Mouse (Mus musculus) MEL (cell line): ENCODE measurements around the gene Ssc4d. TPM values are rescaled to one million over a fixed set of nuclear protein-coding genes. Genes with fewer than 3 reads are reported as not detected.

Experiments used
- DNase-seq: peaks from one replicate; pipeline ENCODE4 v3.0.0; 2011; ENCODE audit warnings: low read depth, low spot score
- H3K27ac ChIP-seq: 2 replicates; pipeline ENCODE4 v1.5.1; 2012; ENCODE audit warnings: low read depth, mild to moderate bottlenecking, control low read depth, low read length, moderate library complexity; ENCODE audit not compliant: control insufficient read depth
- H3K27me3 ChIP-seq, 2 experiments: fragments of 150-350 bp in 1 of 2; sonication (generic) in 1 of 2; 2 replicates each; pipeline ENCODE4 v1.6.1; 2012; ENCODE audit warnings: low read length in 2 of 2, mild to moderate bottlenecking in 2 of 2, improper control_type of control experiment in 1 of 2, moderate library complexity in 1 of 2; ENCODE audit not compliant: insufficient read depth in 2 of 2, control insufficient read depth in 1 of 2
- H3K36me3 ChIP-seq, 2 experiments: 2 replicates each; pipeline ENCODE4 v1.6.1; 2012 to 2014; ENCODE audit warnings: low read length in 2 of 2, improper control_type of control experiment in 1 of 2, inconsistent platforms in 1 of 2, mild to moderate bottlenecking in 1 of 2; ENCODE audit not compliant: insufficient read depth in 2 of 2, control insufficient read depth in 1 of 2
- H3K4me1 ChIP-seq, 2 experiments: fragments of 150-350 bp in 1 of 2; sonication (generic) in 1 of 2; 2 replicates each; pipeline ENCODE4 v1.6.1; 2012; ENCODE audit warnings: low read length in 2 of 2, improper control_type of control experiment in 1 of 2, mild to moderate bottlenecking in 1 of 2; ENCODE audit not compliant: insufficient read depth in 2 of 2, control insufficient read depth in 1 of 2
- H3K4me3 ChIP-seq, 2 experiments: fragments of 150-350 bp in 1 of 2; sonication (generic) in 1 of 2; 2 replicates each; pipeline ENCODE4 v1.5.1; 2012; ENCODE audit warnings: low read depth in 2 of 2, low read length in 2 of 2, mild to moderate bottlenecking in 2 of 2, moderate library complexity in 2 of 2, control low read depth in 1 of 2, improper control_type of control experiment in 1 of 2; ENCODE audit not compliant: control insufficient read depth in 1 of 2, insufficient read depth in 1 of 2
- H3K79me2 ChIP-seq: 2 replicates; pipeline ENCODE4 v1.6.1; 2012; ENCODE audit warnings: mild to moderate bottlenecking, low read length, moderate library complexity; ENCODE audit not compliant: control insufficient read depth, poor library complexity, insufficient read depth
- H3K9ac ChIP-seq: 2 replicates; pipeline ENCODE4 v1.6.1; 2012; ENCODE audit warnings: low read depth, mild to moderate bottlenecking, control low read depth, low read length, moderate library complexity; ENCODE audit not compliant: control insufficient read depth, poor library complexity, severe bottlenecking
- H3K9me3 ChIP-seq: fragments of 150-350 bp; sonication (generic); replicated peaks from 2 replicates; pipeline ENCODE4 v1.6.1; 2012; ENCODE audit warnings: mild to moderate bottlenecking, low read length, improper control_type of control experiment, moderate library complexity; ENCODE audit not compliant: insufficient read depth
- CHD1 ChIP-seq: IDR thresholded peaks from 2 replicates; pipeline ENCODE4 v1.6.1; 2012; ENCODE audit warnings: low read depth, mild to moderate bottlenecking, inconsistent platforms, low read length, improper control_type of control experiment
- CTCF ChIP-seq, 3 experiments: IDR thresholded peaks in 2 of 3; conservative IDR thresholded peaks in 1 of 3; 2 replicates each; pipeline ENCODE4 v1.5.1; 2011 to 2012; ENCODE audit warnings: low read length in 3 of 3, low read depth in 2 of 3, mild to moderate bottlenecking in 2 of 3, improper control_type of control experiment in 1 of 3, inconsistent platforms in 1 of 3, mixed read lengths in 1 of 3, moderate library complexity in 1 of 3; ENCODE audit not compliant: control insufficient read depth in 1 of 3, insufficient read depth in 1 of 3, poor library complexity in 1 of 3, severe bottlenecking in 1 of 3
- MAX ChIP-seq: IDR thresholded peaks from 2 replicates; pipeline ENCODE4 v1.6.1; 2011; ENCODE audit warnings: low read length, improper control_type of control experiment
- MXI1 ChIP-seq: IDR thresholded peaks from 2 replicates; pipeline ENCODE4 v1.6.1; 2011; ENCODE audit warnings: mild to moderate bottlenecking, low read depth, low read length, improper control_type of control experiment
- NRF1 ChIP-seq: IDR thresholded peaks from 2 replicates; pipeline ENCODE4 v1.6.1; 2014; ENCODE audit warnings: low read depth, mild to moderate bottlenecking, inconsistent platforms, low read length, improper control_type of control experiment, moderate library complexity; ENCODE audit not compliant: poor library complexity, insufficient read depth, severe bottlenecking
- POLR2A ChIP-seq, 2 experiments: IDR thresholded peaks; 2 replicates each; pipeline ENCODE4 v1.6.1; 2011 to 2012; ENCODE audit warnings: low read length in 2 of 2, mild to moderate bottlenecking in 2 of 2, control low read depth in 1 of 2, improper control_type of control experiment in 1 of 2, low read depth in 1 of 2, moderate library complexity in 1 of 2; ENCODE audit not compliant: control insufficient read depth in 1 of 2, insufficient read depth in 1 of 2, poor library complexity in 1 of 2
- POLR2AphosphoS2 ChIP-seq: IDR thresholded peaks from 2 replicates; pipeline ENCODE4 v1.6.1; 2011; ENCODE audit warnings: low read length, improper control_type of control experiment
- POLR2AphosphoS5 ChIP-seq: IDR thresholded peaks from 2 replicates; pipeline ENCODE4 v1.6.1; 2012; ENCODE audit warnings: low read depth, borderline replicate concordance, mild to moderate bottlenecking, inconsistent platforms, low read length, moderate library complexity, mixed read lengths
- RAD21 ChIP-seq: IDR thresholded peaks from 2 replicates; pipeline ENCODE4 v1.6.1; 2011; ENCODE audit warnings: mild to moderate bottlenecking, low read depth, low read length, improper control_type of control experiment
- RCOR1 ChIP-seq: IDR thresholded peaks from 2 replicates; pipeline ENCODE4 v1.6.1; 2012; ENCODE audit warnings: low read depth, mild to moderate bottlenecking, inconsistent platforms, low read length, improper control_type of control experiment
- SMC3 ChIP-seq: IDR thresholded peaks from 2 replicates; pipeline ENCODE4 v1.6.1; 2011; ENCODE audit warnings: low read depth, low read length, improper control_type of control experiment
- TBP ChIP-seq: IDR thresholded peaks from 2 replicates; pipeline ENCODE4 v1.8.0; 2011; ENCODE audit warnings: low read depth, low read length, improper control_type of control experiment
- ZKSCAN1 ChIP-seq: IDR thresholded peaks from 2 replicates; pipeline ENCODE4 v1.6.1; 2012; ENCODE audit warnings: low read depth, mild to moderate bottlenecking, inconsistent platforms, low read length, improper control_type of control experiment, moderate library complexity
- polyA plus RNA-seq, 2 experiments: library from polyadenylated mRNA; stranded (reverse) in 1 of 2; unstranded in 1 of 2; fragments of >175 nt in 1 of 2; fragments of >200 nt in 1 of 2; gene quantifications; 2 replicates each; pipeline versions ENCODE4 v1.2.1 to v1.2.4; 2012; ENCODE audit warnings: low replicate concordance in 2 of 2, low read depth in 1 of 2; ENCODE audit not compliant: insufficient read length in 2 of 2, insufficient read depth in 1 of 2, missing spikeins in 1 of 2
- total RNA-seq: library from RNA; depleted of rRNA; stranded (reverse); fragments of 300-350 nt; gene quantifications from 2 replicates; pipeline ENCODE4 v1.2.3, GENCODE M21; 2012

Gene Ssc4d
- total and polyA plus RNA-seq, 3 experiments = 1.1 to 2.1 TPM; not detected in 1

DNA sequence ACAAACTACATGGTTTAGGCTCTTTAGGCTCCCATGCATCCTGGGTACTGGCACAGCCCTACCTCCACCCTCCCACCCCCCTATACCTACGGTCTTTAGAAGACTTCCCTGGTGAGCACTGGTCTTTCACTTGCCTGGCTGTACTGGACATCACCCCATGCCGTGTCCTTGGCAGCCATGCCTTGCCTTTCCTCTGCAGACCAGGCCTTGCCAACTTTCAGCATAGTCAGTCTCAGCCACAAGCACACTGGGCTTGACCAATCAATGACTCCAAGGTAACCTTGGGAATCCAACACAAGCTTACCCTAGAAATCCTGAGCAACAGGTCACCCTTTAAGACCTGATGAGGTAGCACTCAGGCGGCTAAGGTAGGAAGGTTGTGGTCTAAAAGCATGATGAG is 57.7 kb downstream of the Ssc4d start:
- no peaks in the 10 kb centered on the region for H3K27me3 ChIP-seq
- H3K9ac ChIP-seq = no peak overlapping the region
- peaks cover 7 to 36% of the 10 kb centered on the region in 2 experiments for H3K36me3 ChIP-seq
- no peaks in the 10 kb centered on the region for H3K9me3 ChIP-seq
- TF ChIP-seq NRF1 (no peak), SMC3 (no peak), POLR2A (IDR thresholded peaks at IDR 0.05; ENCODE audit: control insufficient read depth in 1 of 2, insufficient read depth in 1 of 2, low read depth in 1 of 2, low read length in 2 of 2, poor library complexity in 1 of 2) (no peak), CTCF (IDR thresholded peaks at IDR 0.05 in 2 of 3, conservative IDR thresholded peaks at IDR 0.05 in 1 of 3; ENCODE audit: control insufficient read depth in 1 of 3, insufficient read depth in 1 of 3, low read depth in 2 of 3, low read length in 3 of 3, poor library complexity in 1 of 3, severe bottlenecking in 1 of 3) (no peak), POLR2AphosphoS5 (0 out of 2 replicates have a peak, but pooled peaks have one; percentile 26)
- H3K79me2 ChIP-seq = peaks cover 77% of the 10 kb centered on the region
- no peak overlapping the region for H3K4me3 ChIP-seq
- H3K4me1 ChIP-seq = no peaks in the 10 kb centered on the region; a peak in 1 of 4 replicates
- no peak for DNase-seq
- H3K27ac ChIP-seq = no peak overlapping the region

DNA sequence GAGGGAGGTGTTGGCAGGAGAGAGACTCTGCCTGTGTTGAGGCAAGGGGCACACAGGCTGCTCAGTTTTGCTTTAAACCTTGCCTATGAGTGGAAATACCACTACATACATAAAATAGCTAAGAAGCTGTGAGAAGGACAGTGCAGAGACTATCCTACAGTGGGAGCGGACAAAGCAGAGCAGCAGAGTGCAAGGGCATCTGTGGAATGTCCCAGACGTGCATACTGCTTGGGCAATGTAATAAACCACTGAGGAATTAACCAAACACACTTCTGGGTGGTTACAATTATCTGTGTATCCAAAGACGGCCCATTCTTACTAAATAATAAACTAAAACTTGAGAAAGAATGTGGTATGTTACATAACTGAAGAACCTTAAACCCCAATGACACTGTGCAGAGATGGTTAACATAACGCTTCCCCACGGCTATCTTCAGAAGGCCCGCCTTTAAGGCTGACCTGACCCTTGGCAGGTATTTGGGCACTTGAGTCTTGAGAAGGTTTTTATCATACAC is 58.2 kb downstream of the Ssc4d start:
- no peaks in the 10 kb centered on the region for H3K9me3 ChIP-seq
- no peaks in the 10 kb centered on the region; a peak in 1 of 4 replicates for H3K4me1 ChIP-seq
- no peak overlapping the region for H3K9ac ChIP-seq
- no peak overlapping the region for H3K27ac ChIP-seq
- DNase-seq = no peak
- peaks cover 7 to 37% of the 10 kb centered on the region in 2 experiments for H3K36me3 ChIP-seq
- peaks cover 77% of the 10 kb centered on the region for H3K79me2 ChIP-seq
- TF ChIP-seq ZKSCAN1 = no peak
- no peak for TF ChIP-seq TBP
- TF ChIP-seq CHD1 = no peak
- TF ChIP-seq MXI1 = no peak
- TF ChIP-seq RCOR1 = no peak
- no peak for TF ChIP-seq MAX
- TF ChIP-seq RAD21 = no peak
- H3K4me3 ChIP-seq = no peak overlapping the region
- H3K27me3 ChIP-seq = no peaks in the 10 kb centered on the region

DNA sequence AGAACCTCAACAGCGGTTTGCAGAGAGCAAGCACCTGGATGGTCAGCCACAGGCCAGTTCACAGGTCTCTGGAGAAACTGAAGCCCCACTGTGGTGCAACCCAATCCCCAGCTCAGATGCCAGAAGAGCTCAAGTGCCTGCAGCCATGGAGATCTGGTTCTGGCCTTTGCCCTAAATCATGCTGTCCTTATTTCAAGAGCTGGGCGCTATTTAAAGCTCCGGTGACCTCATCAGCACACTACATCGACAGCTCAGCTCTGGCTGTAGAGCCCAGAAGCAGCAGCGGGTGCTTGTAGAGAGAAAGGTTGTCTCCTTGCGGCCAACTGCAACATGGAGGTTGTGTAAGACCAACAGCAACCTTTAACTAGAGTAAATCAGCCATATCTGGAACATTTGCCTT is 60.2 kb downstream of the Ssc4d start:
- Histone ChIP-seq H3K9me3 (no peaks in the 10 kb centered on the region), H3K4me3 (no peak overlapping the region), H3K27ac (no peak overlapping the region), H3K79me2 (peaks cover 62% of the 10 kb centered on the region), H3K36me3 (peaks cover 7 to 36% of the 10 kb centered on the region in 2 experiments), H3K27me3 (no peaks in the 10 kb centered on the region), H3K9ac (no peak overlapping the region), H3K4me1 (no peaks in the 10 kb centered on the region; a peak in 1 of 4 replicates)
- DNase-seq = no peak
- TF ChIP-seq MXI1 = no peak
- TF ChIP-seq POLR2AphosphoS2 = 0 out of 2 replicates have a peak, but pooled peaks have one; percentile 35
